Mouse (Mus musculus) liver, postnatal 0 days (tissue): ENCODE results near the gene Rab33a.

Source experiments
- CTCF ChIP-seq: sonication (generic); IDR thresholded peaks from 2 replicates; pipeline ENCODE4 v1.5.1; 2016; ENCODE audit warnings: antibody characterized with exemption, low read depth
- EP300 ChIP-seq: IDR thresholded peaks from 2 replicates; pipeline ENCODE4 v1.6.1; 2016; ENCODE audit warnings: antibody characterized with exemption, low read depth, mild to moderate bottlenecking

GRCm38 (mm10) chrX:48481687-48482086 is 37.4 kb upstream of the Rab33a start:
- TF ChIP-seq CTCF: no peak
- no peak for TF ChIP-seq EP300
